ENCODE assay signal across 12 mouse cellular contexts in genomic region chr15:3962251-3962650, GRCm38 (mm10). TPM values are rescaled to one million over a fixed set of nuclear protein-coding genes. Genes with fewer than 3 reads are reported as not detected.
A peak's percentile ranks its signal among the peaks of the same experiment; 100 is the strongest.
DNase-seq lines count a peak whose midpoint lies in the region; ATAC-seq and TF ChIP-seq lines count a peak whose summit lies in the region.
"Had no signal": no experiment of that assay in that cellular context is flagged by ENCODE, and none has a peak within 500 bp of the region (broad histone marks: within the 10 kb centered on the region; RNA-seq: fewer than 3 reads in every experiment).

No protein-coding gene starts in this region.

- H3K9ac ChIP-seq in heart, embryonic 14.5 days (ENCODE audit: low read length): no peak overlapping the region
- no peak overlapping the region for H3K9ac ChIP-seq in kidney, embryonic 15.5 days
- H3K9ac ChIP-seq: forebrain, embryonic 12.5 days; lung, embryonic 15.5 days had no signal

- DNase-seq in cerebellum, postnatal 14 days: peak; percentile 22 to 36
- DNase-seq in cerebellum, adult 2 months: no peak
- peak; percentile 30 for DNase-seq in adrenal gland, adult 8-10 months
- DNase-seq in embryo, embryonic 9.5 days (ENCODE audit: extremely low spot score): no peak
- no peak for DNase-seq in c-Kit-positive CD71-positive TER-119-positive erythroid progenitor cells, embryonic 14.5 days (ENCODE audit: low spot score)
- DNase-seq in layer of hippocampus, adult 8-10 months (ENCODE audit: low spot score in 2 of 2): no peak
- DNase-seq: left cerebral cortex, postnatal 4 days had no signal

- 33% methylated on average over 8 of the region's 8 CpGs for WGBS in cerebellum, adult 2 months
- WGBS in heart, embryonic 14.5 days: 46% methylated on average over 8 of the region's 8 CpGs
- WGBS in kidney, embryonic 15.5 days: 55% methylated on average over 8 of the region's 8 CpGs

- TF ChIP-seq CTCF in cerebellum, adult 2 months (IDR thresholded peaks at IDR 0.05; ENCODE audit: borderline replicate concordance, insufficient read depth, low read depth, low read length): no peak

- no peak overlapping the region for H3K4me3 ChIP-seq in cerebellum, adult 2 months (replicated peaks; ENCODE audit: insufficient read depth, low read depth, low read length)
- H3K4me3 ChIP-seq in heart, embryonic 14.5 days (ENCODE audit: control insufficient read depth in 1 of 2, insufficient read depth in 1 of 2, low read depth in 1 of 2, low read length in 2 of 2): no peak overlapping the region
- H3K4me3 ChIP-seq in kidney, embryonic 15.5 days (replicated peaks): no peak overlapping the region
- H3K4me3 ChIP-seq: forebrain, embryonic 12.5 days; hindbrain, embryonic 10.5 days; lung, embryonic 15.5 days had no signal

- no peaks in the 10 kb centered on the region for H3K9me3 ChIP-seq in heart, embryonic 14.5 days (ENCODE audit: control insufficient read depth, low read length)
- H3K9me3 ChIP-seq in kidney, embryonic 15.5 days (replicated peaks): no peaks in the 10 kb centered on the region
- H3K9me3 ChIP-seq: forebrain, embryonic 12.5 days; hindbrain, embryonic 10.5 days; lung, embryonic 15.5 days had no signal

- peak; percentile 79 for ATAC-seq in heart, embryonic 14.5 days (ENCODE audit: insufficient number of reproducible peaks, insufficient read depth, low FRiP score, low read depth)
- peak; percentile 90 for ATAC-seq in kidney, embryonic 15.5 days (replicated peaks; ENCODE audit: low FRiP score)

- TF ChIP-seq POLR2A in cerebellum, adult 2 months (IDR thresholded peaks at IDR 0.05; ENCODE audit: borderline replicate concordance, insufficient read depth, low read length): no peak

- peaks cover 7% of the 10 kb centered on the region; the same call in 1 of the 2 replicates for H3K36me3 ChIP-seq in heart, embryonic 14.5 days (ENCODE audit: control insufficient read depth, insufficient read depth, low read length)
- H3K36me3 ChIP-seq in kidney, embryonic 15.5 days: no peaks in the 10 kb centered on the region
- H3K36me3 ChIP-seq: forebrain, embryonic 12.5 days; hindbrain, embryonic 10.5 days; lung, embryonic 15.5 days had no signal

- H3K4me1 ChIP-seq in cerebellum, adult 2 months (ENCODE audit: control insufficient read depth, insufficient read depth, low read length): peaks cover 3% of the 10 kb centered on the region; the same call in 1 of the 2 replicates
- peaks cover 2 to 5% of the 10 kb centered on the region in 2 experiments; a peak in 2 of 4 replicates for H3K4me1 ChIP-seq in heart, embryonic 14.5 days (ENCODE audit: control insufficient read depth in 2 of 2, insufficient read depth in 2 of 2, low read length in 2 of 2)
- peaks cover 14% of the 10 kb centered on the region; the same call in 1 of the 2 replicates for H3K4me1 ChIP-seq in kidney, embryonic 15.5 days
- H3K4me1 ChIP-seq: forebrain, embryonic 12.5 days; lung, embryonic 15.5 days had no signal

- no peaks in the 10 kb centered on the region for H3K27me3 ChIP-seq in cerebellum, adult 2 months (ENCODE audit: control insufficient read depth, insufficient read depth, low read length)
- H3K27me3 ChIP-seq in heart, embryonic 14.5 days (ENCODE audit: control insufficient read depth, insufficient read depth, low read length): no peaks in the 10 kb centered on the region
- no peaks in the 10 kb centered on the region for H3K27me3 ChIP-seq in kidney, embryonic 15.5 days
- H3K27me3 ChIP-seq: forebrain, embryonic 12.5 days; lung, embryonic 15.5 days had no signal

- no peak overlapping the region for H3K27ac ChIP-seq in cerebellum, adult 2 months (ENCODE audit: insufficient read depth, low read length)
- H3K27ac ChIP-seq in heart, embryonic 14.5 days (replicated peaks in 1 of 2; ENCODE audit: control insufficient read depth in 1 of 2, insufficient read depth in 1 of 2, low read depth in 2 of 2, low read length in 2 of 2): peak overlapping the region; percentile 39 to 40
- peak overlapping the region; percentile 14; the same call in 1 of the 2 replicates for H3K27ac ChIP-seq in kidney, embryonic 15.5 days
- H3K27ac ChIP-seq: forebrain, embryonic 12.5 days; hindbrain, embryonic 10.5 days; lung, embryonic 15.5 days had no signal

- H3K4me2 ChIP-seq in heart, embryonic 14.5 days (ENCODE audit: low read length): no peak overlapping the region
- H3K4me2 ChIP-seq in kidney, embryonic 15.5 days: no peak overlapping the region
- H3K4me2 ChIP-seq: forebrain, embryonic 12.5 days; lung, embryonic 15.5 days had no signal

RNA-seq across cellular contexts. Expression of gene Fbxo4, which starts 17.1 kb away (rescaled TPM):
- polyA plus RNA-seq in cerebellum, adult 2 months (2012; rRNA removed): 11.2 and 12.0 TPM in 2 replicates
- 10 to 100 TPM; 21.0 to 24.8 (median 23.3) TPM for total RNA-seq in adrenal gland, adult 8-10 months (2022)
- 13.8 and 15.2 TPM in 2 replicates for polyA plus RNA-seq in heart, embryonic 14.5 days (2014; fragmentation: Nextera tagmentation; extraction: Ambion mirVana)
- polyA plus RNA-seq in kidney, embryonic 15.5 days (2015; fragmentation: Nextera tagmentation; extraction: Ambion mirVana): 10.9 and 11.7 TPM in 2 replicates
- total RNA-seq in layer of hippocampus, adult 8-10 months (2022): 10 to 100 TPM in 2 of 4 experiments, 1 to 10 TPM in 2; 8.5 to 11.0 (median 9.9) TPM

RNA-seq across cellular contexts. Expression of gene AW549877, which starts 33.3 kb away (rescaled TPM):
- polyA plus RNA-seq in cerebellum, adult 2 months (2012; rRNA removed): 42.5 and 45.2 TPM in 2 replicates
- 10 to 100 TPM; 53.7 to 68.1 (median 56.5) TPM for total RNA-seq in adrenal gland, adult 8-10 months (2022)
- 31.6 and 32.5 TPM in 2 replicates for polyA plus RNA-seq in heart, embryonic 14.5 days (2014; fragmentation: Nextera tagmentation; extraction: Ambion mirVana)
- polyA plus RNA-seq in kidney, embryonic 15.5 days (2015; fragmentation: Nextera tagmentation; extraction: Ambion mirVana): 37.0 and 38.6 TPM in 2 replicates
- total RNA-seq in layer of hippocampus, adult 8-10 months (2022): 10 to 100 TPM; 37.1 to 51.1 (median 45.9) TPM

Comparison
In these comparisons a context has a peak if more than half of its experiments do, and no peak if none do; other contexts are left out.
1. DNase-seq: peak in cerebellum, postnatal 14 days (2 of 2) and adrenal gland, adult 8-10 months (single experiment); none in cerebellum, adult 2 months (0 of 2), embryo, embryonic 9.5 days (single experiment), c-Kit-positive CD71-positive TER-119-positive erythroid progenitor cells, embryonic 14.5 days (single experiment) and layer of hippocampus, adult 8-10 months (0 of 2).